Mouse (Mus musculus): Measurements from ENCODE around the gene Spsb1.

Gene Spsb1

DNA sequence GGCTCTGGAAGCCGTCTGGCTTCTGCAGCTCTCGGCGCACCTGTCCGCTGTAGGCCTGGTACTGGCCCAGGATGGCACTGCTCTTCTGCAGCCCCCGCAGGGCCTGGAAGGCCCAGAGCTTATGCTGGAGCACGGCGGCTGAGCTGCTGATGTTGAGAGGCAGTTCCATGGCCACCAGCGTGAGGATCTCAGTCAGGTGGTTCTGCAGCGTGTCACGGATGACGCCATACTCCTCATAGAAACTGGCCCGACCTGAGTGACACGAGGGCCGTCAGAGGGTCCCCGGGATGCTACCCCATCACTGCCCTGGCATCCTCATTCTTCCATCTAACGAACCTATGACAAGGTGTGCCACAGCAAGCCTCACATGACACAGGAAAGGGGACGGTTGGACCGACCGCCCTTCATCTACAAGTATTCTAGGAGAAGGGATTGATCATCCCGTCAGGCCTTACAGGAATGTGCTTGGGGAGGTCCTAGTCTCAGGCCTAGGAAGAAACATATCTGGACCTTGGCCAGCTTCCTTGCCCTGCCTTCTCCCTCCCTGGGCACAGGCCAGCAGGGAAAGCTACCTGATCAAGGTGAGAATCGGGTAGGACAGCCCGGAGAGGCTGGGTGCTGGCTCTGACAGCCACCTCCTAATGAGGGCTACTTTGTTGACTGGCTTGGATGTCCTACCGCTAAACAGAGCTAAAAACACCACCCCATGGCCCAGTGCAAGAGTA is 29.2 kb upstream of the Spsb1 start:
- no peak for DNase-seq (ENCODE audit: low spot score)

DNA sequence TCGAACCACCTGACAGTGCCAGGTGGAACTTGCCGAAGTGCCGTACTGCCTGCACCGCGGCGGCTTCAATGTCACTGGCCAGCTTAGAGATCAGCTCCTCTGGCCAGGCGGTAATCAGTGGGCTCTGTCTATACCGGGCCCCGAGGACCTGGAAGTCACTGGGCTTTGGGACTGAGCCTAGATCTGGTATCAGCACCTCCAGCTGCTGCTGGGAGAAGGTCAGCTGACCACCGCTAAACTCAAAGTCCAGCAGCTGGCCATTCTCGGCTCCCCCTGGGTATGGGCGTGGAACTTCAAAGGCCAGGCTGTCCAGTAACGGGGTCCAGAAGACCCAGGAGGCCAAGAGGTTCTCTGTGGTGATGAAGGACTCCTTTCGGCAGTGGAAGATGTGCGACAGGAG is 27.3 kb upstream of the Spsb1 start:
- DNase-seq (ENCODE audit: low spot score), result no peak

DNA sequence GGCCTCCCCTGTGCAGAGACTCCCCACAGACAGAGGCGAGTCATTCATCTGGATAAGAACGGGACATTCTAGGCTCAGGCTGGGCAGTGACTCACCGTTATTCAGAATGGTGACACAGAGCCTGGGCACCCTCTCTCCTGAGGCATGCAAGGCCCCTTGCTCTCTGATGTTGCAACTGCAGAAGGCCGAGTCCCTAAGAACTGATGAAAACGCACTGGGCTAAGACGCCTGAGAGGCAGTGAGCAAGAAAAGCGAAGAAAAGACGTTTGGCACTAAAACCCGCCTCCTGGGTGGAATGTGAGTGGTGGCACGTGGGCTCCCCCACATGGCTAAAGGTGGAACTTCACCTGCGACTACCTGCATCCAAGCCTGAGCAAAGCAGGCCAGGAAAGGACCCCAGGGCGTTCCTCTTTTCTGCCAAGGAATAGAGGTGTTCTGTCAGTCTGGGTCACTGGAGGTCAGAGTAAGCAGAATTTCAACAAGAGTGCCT is 25.0 kb upstream of the Spsb1 start:
- peak; percentile 81 for DNase-seq (ENCODE audit: low spot score)

DNA sequence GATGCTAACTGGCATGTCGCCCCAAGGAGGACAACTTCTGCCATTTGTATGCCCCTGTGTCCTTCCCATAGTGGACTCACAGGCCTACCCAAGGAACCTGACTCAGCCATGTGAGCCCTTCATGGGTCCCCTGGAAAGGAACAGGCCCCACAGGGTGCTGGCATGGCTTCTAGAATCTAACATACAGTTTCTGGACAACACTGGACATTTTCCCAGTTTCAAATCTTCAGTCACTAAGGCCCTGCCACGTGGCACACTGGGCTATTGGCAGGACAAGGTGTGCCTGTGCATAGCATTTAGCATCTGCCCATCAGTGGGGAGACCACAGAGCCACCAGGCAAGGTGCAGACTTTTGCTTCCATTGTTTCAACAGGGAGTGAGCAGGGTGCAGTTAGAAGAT is 24.0 kb upstream of the Spsb1 start:
- no peak for DNase-seq (ENCODE audit: low spot score)

DNA sequence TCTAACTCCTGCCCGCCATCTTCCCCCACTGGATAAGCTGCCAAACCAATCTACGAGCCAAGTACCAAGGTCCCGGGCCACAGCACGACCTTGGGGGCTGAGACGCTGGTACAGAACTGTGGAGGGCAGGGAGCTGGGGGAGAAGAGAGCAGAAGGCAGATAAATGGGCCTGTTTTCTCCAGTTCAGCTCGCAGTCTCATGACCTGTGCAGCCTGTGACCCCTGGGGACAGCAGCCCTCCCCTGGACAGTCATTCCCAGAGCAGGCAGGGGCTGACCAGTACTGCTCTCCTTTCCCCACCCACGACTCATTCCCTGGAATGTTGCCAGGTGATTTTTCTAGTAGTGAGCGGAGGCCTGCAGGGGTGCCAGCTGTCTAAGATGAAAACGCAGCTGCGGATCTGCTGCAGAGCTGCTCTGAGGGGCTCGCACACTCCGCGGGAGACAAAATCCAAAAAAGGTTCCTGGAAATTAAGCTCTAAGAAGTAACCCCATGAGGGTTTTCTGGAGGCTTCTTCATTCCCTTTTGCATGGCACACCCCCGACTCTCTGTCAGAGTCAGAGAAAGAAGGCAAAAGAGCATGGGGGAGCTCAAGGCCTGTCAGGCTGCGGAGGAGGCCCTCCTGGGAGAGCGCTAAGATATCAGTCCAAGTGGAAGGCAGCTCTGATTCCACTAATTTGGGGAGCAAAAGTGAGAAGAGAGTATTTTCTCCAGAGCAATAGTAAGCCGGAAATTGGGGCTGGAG is 23.1 kb upstream of the Spsb1 start:
- no peak for DNase-seq (ENCODE audit: low spot score)

DNA sequence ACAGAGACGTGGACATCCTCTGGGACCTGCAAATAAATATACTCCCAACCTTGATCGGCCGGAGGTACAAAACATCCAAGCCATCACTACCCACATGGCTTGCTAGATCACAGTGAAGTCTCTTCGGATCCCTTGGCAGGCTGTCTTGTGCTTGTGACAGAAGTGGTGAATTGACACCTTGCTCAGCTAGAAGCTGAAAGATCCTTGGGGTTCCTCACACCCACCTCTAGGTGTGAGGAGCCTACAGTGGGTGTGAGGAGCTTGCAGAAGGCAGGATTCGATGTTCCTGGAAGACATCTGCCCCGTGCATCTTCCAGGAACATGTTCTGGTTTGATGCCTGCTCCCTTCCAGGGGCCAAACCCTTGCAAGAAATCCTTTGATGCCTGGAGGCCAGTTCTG is 22.3 kb upstream of the Spsb1 start:
- DNase-seq (ENCODE audit: low spot score), result no peak

DNA sequence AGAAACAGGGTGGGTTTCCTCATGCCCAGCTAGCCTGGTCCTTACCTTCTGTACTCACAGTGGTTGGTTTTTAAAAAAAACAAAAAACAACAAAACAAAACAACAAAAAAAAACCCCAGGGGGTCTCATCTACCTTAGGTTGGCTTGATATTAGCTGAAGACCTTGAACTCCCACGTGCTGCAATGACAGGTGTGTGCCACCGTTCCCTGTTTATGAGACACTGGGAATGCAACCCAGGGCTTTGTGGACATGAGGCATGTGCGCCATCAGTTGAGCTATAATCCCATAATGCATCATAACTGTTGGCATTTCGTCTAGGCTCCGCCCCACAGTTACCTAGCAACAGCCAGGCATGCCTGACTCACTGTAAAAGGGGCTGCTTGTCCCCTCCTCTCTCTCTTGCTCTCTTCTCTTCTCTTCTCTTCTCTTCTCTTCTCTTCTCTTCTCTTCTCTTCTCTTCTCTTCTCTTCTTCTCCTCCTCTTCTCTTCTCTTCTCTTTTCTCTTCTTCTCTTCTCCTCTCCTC is 20.9 kb upstream of the Spsb1 start:
- no peak for DNase-seq (ENCODE audit: low spot score)

DNA sequence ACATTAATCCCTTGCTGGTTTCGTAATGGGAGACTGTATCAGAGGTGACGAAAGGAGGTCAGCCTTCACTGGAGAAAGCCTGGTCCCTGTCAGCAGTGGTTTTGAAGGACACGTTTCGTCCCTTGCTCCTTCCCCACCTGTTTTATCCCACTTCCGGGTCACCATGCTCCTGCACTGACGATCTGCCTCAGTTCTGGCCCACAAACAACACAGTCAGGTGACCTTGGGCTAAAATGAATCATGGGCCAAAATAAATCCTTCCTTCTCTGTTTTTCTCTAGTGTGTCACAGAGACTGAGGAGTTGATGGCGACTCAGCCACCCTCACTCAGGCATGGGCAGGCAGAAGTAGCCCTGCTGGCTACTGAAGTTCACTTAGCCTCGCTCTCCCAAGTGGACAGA is 20.4 kb upstream of the Spsb1 start:
- DNase-seq (ENCODE audit: low spot score), result no peak

DNA sequence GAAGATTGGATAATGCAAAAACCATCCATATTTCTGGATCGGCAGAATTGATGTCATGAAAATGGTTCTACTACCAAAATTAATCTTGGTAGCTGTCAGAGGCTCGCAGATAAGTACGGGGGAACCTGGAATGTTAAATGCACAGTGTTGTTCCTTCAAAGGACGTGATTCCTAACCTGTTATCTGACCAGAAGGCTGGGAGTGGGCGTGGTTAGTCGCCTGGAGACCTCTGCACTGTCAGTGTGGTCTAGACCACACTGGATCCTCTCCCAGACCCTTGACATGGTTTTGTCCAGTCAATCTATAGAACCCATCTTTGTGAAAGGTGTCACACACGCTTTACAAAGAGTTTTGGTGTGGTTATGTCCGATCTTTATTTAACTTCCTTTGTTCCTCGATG is 16.6 kb upstream of the Spsb1 start:
- no peak for DNase-seq (ENCODE audit: low spot score)

DNA sequence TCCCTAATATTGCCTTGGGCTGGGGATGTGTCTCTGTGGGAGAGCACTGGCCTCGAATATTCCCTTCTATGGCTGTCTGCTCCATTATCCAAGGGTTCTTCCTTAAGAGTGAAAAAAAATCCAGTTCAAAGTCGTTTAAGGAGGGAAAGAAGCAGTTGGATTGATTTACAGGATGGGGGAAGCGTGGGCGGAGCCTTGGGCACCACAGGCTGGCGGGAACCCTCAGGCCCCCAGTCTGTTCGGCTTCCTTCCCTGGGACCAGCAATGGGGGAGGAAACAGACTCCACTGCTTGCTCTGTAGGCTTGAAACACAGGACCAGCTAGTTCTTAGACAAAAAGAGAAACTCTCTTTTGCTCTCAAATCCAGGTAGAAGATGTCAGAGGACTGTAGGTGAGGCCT is 13.7 kb upstream of the Spsb1 start:
- no peak for DNase-seq (ENCODE audit: low spot score)

DNA sequence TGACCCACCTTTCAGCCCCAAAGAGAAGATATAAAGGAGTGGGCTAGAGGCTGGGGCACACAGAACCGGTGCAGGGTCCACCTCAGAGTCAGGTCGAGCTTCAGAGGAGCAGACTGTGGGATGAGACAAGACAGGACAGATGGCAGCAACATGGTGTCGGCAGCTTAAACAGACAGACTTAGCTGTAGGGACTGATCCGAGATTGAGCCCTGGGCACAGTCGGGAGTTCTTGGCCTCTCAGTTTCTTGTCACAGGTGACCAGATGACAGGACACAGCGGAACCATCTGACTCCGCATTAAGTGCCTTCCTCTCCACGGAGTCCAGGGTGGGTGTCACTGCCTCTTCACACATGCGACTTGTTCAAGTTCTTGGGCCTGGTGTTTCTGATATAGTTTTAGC is 12.1 kb upstream of the Spsb1 start:
- no peak for DNase-seq (ENCODE audit: low spot score)

DNA sequence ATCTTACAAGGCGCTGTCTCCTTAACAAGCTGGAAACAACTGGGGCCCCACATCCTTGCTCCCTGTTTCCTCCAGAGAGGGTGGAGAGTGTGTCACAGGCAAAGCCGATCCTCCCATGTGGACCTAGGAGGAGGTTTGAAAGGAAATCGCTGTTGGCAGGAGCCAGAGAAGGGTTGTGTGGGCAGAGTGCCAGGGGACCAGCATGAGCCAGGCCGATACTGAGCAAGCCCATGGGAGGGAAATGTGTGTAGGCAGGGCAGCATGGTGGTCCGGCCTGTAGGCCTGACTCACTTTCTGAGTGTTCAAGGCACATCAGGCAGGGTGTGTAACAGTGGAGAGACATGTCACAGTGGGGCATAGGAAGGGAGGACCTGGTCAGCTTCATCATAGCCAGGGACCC is 11.4 kb upstream of the Spsb1 start:
- peak; percentile 63 for DNase-seq (ENCODE audit: low spot score)

DNA sequence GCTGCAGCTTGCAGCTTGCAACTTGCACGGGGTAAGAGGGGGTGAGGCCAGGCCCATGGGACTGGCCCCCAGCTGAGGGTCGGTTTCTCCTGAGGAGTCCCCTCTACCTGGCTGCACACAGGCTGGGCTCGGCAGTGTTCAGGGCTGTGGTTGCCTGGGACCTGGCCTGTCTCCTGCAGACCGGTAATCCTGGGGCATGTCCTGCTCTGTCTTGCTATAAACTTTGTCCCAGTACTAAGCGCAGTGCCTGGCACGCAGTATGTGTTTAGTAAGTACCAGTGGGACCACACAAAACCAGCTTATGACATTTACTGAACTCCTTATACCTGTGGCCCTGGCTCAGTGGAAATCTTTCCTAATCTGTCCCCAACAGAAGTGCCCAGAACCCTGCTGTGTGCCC is 10.8 kb upstream of the Spsb1 start:
- DNase-seq (ENCODE audit: low spot score), result no peak

DNA sequence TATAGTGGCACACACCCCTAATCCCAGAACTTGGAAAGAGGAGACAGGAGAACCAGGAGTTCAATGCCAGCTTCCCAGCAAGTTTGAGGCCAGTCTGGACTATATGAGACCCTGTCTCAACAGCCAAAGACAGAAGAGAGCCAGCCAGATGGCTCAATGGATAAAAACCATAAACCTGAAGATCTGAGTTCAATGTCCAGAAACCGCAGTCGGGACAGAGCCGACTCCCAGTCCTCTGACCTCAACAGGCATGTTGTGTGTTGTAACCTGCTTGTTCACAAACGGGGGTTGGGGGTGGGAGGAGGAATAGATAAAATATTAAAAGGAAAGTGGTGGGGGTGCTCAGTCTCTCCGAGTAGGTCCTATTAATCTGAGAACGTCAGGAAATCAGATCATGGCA is 10.4 kb upstream of the Spsb1 start:
- no peak for DNase-seq (ENCODE audit: low spot score)

DNA sequence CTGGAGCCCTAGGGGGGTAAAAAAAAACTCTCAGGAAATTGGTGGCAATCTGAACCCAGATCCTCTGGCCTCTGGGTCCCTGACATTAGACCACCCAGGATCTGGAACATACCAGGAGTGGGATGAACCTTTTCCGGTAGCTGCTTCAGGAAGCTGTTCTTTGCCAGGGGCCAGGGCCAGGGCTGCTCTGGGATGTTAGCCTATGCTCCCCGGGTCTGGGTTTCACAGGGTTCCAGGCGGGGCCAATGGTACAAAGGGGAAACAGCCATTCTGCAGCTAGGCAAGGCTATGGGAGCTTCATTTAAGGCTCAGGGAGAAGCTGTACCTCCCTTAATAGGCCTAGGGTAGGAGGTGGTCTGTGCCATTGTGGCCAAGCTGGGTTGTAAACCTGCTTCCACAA is 9.9 kb upstream of the Spsb1 start:
- no peak for DNase-seq (ENCODE audit: low spot score)

DNA sequence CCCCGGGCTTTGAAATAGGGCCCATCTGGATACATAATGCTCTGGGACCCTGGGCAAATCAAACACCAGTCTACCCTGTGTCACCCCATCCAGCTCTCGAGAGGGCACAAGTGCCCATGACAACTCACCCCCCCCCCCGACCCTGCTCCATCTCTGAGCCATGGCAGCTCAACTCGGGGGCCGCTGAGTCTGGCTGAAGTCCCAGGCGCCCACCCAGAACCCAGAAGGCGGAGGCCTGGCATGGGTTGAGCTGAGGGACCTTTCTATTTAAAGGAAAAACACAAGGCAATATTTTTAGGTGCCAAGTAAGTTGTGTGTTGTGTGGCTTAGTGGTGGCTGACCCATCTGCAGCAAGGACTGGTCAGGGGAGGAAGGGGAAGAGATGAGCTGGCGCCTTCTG is 9.4 kb upstream of the Spsb1 start:
- DNase-seq (ENCODE audit: low spot score), result no peak

DNA sequence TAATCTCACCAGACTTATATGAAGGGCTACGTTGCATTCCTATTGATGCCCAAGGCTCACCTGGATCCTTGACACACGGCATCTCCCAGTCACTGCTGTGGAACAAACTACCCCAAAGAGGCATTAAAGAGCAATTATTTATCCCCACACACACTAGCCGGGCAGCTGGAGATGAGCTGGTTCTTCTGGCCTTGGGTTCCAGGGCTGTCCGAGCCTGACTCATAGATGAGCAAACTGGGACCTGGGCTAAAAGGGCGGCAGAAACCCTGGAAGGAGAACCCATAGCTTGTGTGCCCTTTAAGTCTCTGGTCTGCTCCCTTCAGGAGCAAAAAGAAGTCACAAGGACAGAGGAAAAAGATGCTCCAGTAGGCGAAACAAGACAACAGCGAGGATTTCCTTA is 5.5 kb upstream of the Spsb1 start:
- no peak for DNase-seq (ENCODE audit: low spot score)

DNA sequence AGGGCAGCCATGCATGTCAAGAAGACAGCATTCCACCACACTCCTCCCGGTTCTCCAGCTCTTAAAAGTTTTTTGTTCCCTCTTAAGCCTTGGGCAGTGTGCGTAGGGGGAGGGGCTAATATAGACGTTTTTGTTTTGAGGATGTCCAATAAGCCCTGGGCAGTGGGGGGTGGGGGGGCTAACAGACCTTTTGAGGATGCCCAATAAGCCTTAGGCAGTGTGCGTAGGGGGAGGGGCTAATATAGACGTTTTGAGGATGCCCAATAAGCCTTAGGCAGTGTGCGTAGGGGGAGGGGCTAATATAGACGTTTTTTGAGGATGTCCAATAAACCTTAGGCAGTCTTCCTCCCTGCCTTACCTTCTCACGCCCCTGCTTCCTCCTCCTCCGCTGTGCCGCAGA is 5.0 kb upstream of the Spsb1 start:
- DNase-seq (ENCODE audit: low spot score), result no peak

DNA sequence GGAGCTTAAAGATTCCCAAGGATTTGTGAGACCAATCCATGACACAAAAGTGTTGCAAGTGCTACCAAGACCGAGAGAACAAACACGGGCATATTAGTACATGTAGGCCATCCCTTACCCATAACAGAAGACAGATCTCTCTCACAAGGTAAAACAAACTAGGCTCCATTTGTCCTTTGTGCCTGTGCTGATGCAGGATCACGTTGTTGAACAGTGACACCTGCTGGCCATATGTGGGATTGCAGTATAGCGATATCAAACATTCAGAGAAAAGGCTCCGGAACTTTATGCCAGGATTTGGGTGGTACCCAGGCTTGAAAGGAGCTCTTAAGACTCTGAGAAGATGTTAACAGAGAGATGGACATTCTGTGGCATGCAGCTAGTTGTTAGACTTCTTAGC is 3.7 kb upstream of the Spsb1 start:
- peak; percentile 83 for DNase-seq (ENCODE audit: low spot score)

DNA sequence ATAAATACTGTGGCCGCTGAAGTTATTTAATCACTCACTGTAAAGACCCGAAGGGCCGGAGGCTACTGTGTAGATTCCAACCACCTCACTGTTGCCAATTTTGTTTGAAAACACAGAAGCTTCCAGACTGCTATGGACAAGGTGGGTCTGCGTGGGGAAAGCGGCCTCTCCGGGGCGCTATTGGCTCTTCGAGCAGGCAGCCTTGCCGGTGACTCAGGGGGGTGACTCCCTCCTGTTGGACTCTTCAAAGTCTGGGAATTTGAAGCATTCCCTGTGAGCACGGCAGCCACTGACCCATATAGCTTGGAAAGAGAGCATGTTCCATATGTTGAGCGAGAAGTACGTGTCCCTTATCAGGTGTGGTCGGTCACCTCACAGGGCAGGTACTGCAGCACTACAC is 1.2 kb upstream of the Spsb1 start:
- no peak for DNase-seq (ENCODE audit: low spot score)

DNA sequence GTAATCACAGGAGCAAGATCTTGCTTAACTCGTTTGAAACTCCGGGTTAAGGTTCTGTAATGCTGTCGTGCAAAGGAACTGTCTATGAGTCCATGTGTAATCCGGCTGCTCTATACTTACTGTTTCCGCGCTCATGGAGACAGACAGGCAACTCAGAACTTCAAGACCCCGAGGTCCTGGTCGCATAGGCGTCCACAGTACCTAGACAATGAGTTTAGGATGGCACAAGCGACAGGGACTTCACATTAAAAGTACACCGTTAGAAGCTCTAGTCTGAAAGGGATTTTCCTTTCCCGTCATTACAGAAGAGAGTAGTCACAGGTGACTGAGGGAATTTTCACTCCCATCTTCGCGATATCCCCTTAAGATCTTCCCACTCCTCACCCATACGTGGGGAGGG is 788 bp upstream of the Spsb1 start:
- no peak for DNase-seq (ENCODE audit: low spot score)

DNA sequence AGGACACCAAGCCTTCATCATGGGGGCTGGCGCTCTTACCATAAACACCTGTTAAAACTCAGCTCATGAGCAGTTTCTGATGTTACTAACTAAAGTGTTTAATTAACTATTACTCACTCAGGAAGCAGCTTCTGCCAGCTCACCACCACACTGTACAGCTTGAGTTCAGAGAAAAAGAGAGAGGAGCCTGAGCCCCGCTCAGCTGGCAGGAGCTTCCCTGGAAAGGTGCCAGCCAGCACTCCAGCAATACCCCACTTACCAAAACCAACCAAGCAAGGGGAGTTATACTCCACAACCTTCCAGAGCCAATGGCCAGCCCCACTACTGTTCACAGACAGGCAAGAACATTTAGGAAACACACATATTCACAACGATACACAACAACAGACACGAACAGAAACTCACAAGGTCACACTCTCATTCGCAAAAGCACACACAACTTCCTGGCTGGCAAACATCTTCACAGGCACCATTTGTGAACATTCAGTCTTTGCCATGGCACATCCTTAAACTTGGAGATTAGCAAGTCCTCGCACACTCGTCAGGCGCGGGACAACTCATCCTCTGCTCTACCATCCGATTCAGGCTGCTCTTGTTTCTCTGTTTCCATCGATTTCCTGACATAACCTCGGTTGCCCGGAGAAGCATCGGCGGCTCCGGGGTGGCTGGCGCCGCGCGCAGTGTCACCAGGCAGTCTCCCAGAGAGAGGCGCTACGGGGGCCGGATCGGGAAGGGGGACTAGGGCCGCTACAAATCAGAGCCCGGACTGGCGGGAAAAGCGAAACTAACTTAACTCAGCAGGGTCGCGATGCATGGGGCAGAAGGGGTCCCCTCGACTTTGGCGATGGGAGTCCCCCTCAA is 992 bp downstream of the Spsb1 start:
- peak; percentile 29 for DNase-seq (ENCODE audit: low spot score)

DNA sequence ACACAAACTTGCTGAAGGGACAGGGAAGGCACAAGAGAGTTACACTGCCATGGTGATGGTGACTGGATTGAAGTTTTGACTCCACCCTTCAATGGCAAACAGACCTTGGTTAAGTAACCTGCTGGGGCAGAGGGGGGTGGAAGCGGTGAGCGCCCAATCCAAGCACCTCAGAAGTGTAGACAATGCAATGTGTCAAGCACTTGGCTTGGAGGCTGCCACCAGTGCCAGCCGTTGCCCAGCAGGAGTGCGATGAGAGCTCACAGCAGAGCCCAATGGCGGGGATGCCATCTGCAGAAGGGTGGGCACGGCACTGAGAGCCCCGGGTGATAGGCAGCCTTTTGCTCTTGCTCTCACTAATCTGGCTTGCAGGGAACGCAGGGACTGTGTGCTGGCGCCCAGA is 2.6 kb downstream of the Spsb1 start:
- DNase-seq (ENCODE audit: low spot score), result peak; percentile 47

All from lung, postnatal 25 days (tissue).